Mouse (Mus musculus): ENCODE measurements around the gene A430033K04Rik. TPM values are rescaled to one million over a fixed set of nuclear protein-coding genes. Genes with fewer than 3 reads are reported as not detected.

A430033K04Rik gene
- total and polyA plus RNA-seq, 2 experiments from 2014 or later: 12.9 to 17.2 TPM

GRCm38 (mm10) chr5:138657407-138657806 is 34.7 kb downstream of the A430033K04Rik start:
- ATAC-seq (ENCODE audit: low FRiP score): no peak

GRCm38 (mm10) chr5:138657854-138658253 is 35.2 kb downstream of the A430033K04Rik start:
- H3K4me3 ChIP-seq (ENCODE audit: low read depth, low read length): no peak overlapping the region
- H3K36me3 ChIP-seq (ENCODE audit: insufficient read depth, low read length): no peaks in the 10 kb centered on the region
- peak; percentile 82 for TF ChIP-seq CTCF (IDR thresholded peaks at IDR 0.05)
- DNase-seq (ENCODE audit: low spot score): peak; percentile 78
- H3K4me2 ChIP-seq (ENCODE audit: low read depth, low read length, poor library complexity, severe bottlenecking): no peak overlapping the region
- WGBS: 35% methylated on average over 6 of the region's 6 CpGs
- no peak overlapping the region for H3K9ac ChIP-seq (replicated peaks; ENCODE audit: low read length, poor library complexity, severe bottlenecking)
- H3K27ac ChIP-seq (ENCODE audit: low read depth, low read length): no peak overlapping the region
- no peaks in the 10 kb centered on the region for H3K9me3 ChIP-seq (ENCODE audit: low read length)
- no peaks in the 10 kb centered on the region for H3K27me3 ChIP-seq (ENCODE audit: insufficient read depth, low read length)
- no peaks in the 10 kb centered on the region for H3K4me1 ChIP-seq (ENCODE audit: insufficient read depth, low read length)
- no peak for ATAC-seq (ENCODE audit: low FRiP score)

More at GRCm38 (mm10) chr5:138657407-138657806, 34.7 kb downstream of the A430033K04Rik start:
- Histone ChIP-seq H3K27me3 (ENCODE audit: insufficient read depth, low read length) (no peaks in the 10 kb centered on the region), H3K36me3 (ENCODE audit: insufficient read depth, low read length) (no peaks in the 10 kb centered on the region), H3K4me3 (ENCODE audit: low read depth, low read length) (no peak overlapping the region), H3K27ac (ENCODE audit: low read depth, low read length) (no peak overlapping the region), H3K9me3 (ENCODE audit: low read length) (no peaks in the 10 kb centered on the region), H3K9ac (replicated peaks; ENCODE audit: low read length, poor library complexity, severe bottlenecking) (no peak overlapping the region), H3K4me2 (ENCODE audit: low read depth, low read length, poor library complexity, severe bottlenecking) (no peak overlapping the region), H3K4me1 (ENCODE audit: insufficient read depth, low read length) (no peaks in the 10 kb centered on the region)
- DNase-seq (ENCODE audit: low spot score): no peak
- WGBS: 93% methylated on average over 3 of the region's 3 CpGs
- no peak for TF ChIP-seq CTCF (IDR thresholded peaks at IDR 0.05)

GRCm38 (mm10) chr5:138658922-138659321 is 36.3 kb downstream of the A430033K04Rik start:
- Histone ChIP-seq H3K36me3 (ENCODE audit: insufficient read depth, low read length) (no peaks in the 10 kb centered on the region), H3K4me1 (ENCODE audit: insufficient read depth, low read length) (no peaks in the 10 kb centered on the region), H3K27ac (ENCODE audit: low read depth, low read length) (no peak overlapping the region), H3K9me3 (ENCODE audit: low read length) (no peaks in the 10 kb centered on the region), H3K4me3 (ENCODE audit: low read depth, low read length) (no peak overlapping the region), H3K27me3 (ENCODE audit: insufficient read depth, low read length) (no peaks in the 10 kb centered on the region), H3K4me2 (ENCODE audit: low read depth, low read length, poor library complexity, severe bottlenecking) (no peak overlapping the region), H3K9ac (replicated peaks; ENCODE audit: low read length, poor library complexity, severe bottlenecking) (no peak overlapping the region)
- DNase-seq (ENCODE audit: low spot score): peak; percentile 80
- WGBS: 12% methylated on average over 5 of the region's 5 CpGs
- peak; percentile 27; the same call in 1 of the 2 replicates for ATAC-seq (ENCODE audit: low FRiP score)
- TF ChIP-seq CTCF (IDR thresholded peaks at IDR 0.05): peak; percentile 95

GRCm38 (mm10) chr5:138683023-138683766 is 60.5 kb downstream of the A430033K04Rik start:
- H3K27ac ChIP-seq (ENCODE audit: low read depth, low read length): no peak overlapping the region
- no peaks in the 10 kb centered on the region for H3K9me3 ChIP-seq (ENCODE audit: low read length)
- DNase-seq (ENCODE audit: low spot score) (no peak), ATAC-seq (ENCODE audit: low FRiP score) (no peak)
- no peak overlapping the region for H3K9ac ChIP-seq (replicated peaks; ENCODE audit: low read length, poor library complexity, severe bottlenecking)
- TF ChIP-seq CTCF (IDR thresholded peaks at IDR 0.05): no peak
- no peak overlapping the region for H3K4me2 ChIP-seq (ENCODE audit: low read depth, low read length, poor library complexity, severe bottlenecking)
- whole genome bisulfite sequencing: 64% methylated on average over 8 of the region's 8 CpGs
- H3K36me3 ChIP-seq (ENCODE audit: insufficient read depth, low read length): no peaks in the 10 kb centered on the region
- H3K27me3 ChIP-seq (ENCODE audit: insufficient read depth, low read length): no peaks in the 10 kb centered on the region
- H3K4me1 ChIP-seq (ENCODE audit: insufficient read depth, low read length): no peaks in the 10 kb centered on the region
- no peak overlapping the region for H3K4me3 ChIP-seq (ENCODE audit: low read depth, low read length)

GRCm38 (mm10) chr5:138683821-138684220 is 61.2 kb downstream of the A430033K04Rik start:
- H3K9me3 ChIP-seq (ENCODE audit: low read length): no peaks in the 10 kb centered on the region
- DNase-seq (ENCODE audit: low spot score) (no peak), ATAC-seq (ENCODE audit: low FRiP score) (no peak)
- WGBS: 99% methylated on average over 7 of the region's 7 CpGs
- H3K27me3 ChIP-seq (ENCODE audit: insufficient read depth, low read length): no peaks in the 10 kb centered on the region
- H3K4me3 ChIP-seq (ENCODE audit: low read depth, low read length): no peak overlapping the region
- H3K27ac ChIP-seq (ENCODE audit: low read depth, low read length): no peak overlapping the region
- no peak overlapping the region for H3K9ac ChIP-seq (replicated peaks; ENCODE audit: low read length, poor library complexity, severe bottlenecking)
- TF ChIP-seq CTCF (IDR thresholded peaks at IDR 0.05): no peak
- no peak overlapping the region for H3K4me2 ChIP-seq (ENCODE audit: low read depth, low read length, poor library complexity, severe bottlenecking)
- H3K36me3 ChIP-seq (ENCODE audit: insufficient read depth, low read length): no peaks in the 10 kb centered on the region
- H3K4me1 ChIP-seq (ENCODE audit: insufficient read depth, low read length): no peaks in the 10 kb centered on the region

GRCm38 (mm10) chr5:138687453-138687852 is 64.8 kb downstream of the A430033K04Rik start:
- no peak overlapping the region for H3K27ac ChIP-seq (ENCODE audit: low read depth, low read length)
- no peaks in the 10 kb centered on the region for H3K27me3 ChIP-seq (ENCODE audit: insufficient read depth, low read length)
- H3K4me2 ChIP-seq (ENCODE audit: low read depth, low read length, poor library complexity, severe bottlenecking): no peak overlapping the region
- 84% methylated on average over 5 of the region's 5 CpGs for WGBS
- TF ChIP-seq CTCF (IDR thresholded peaks at IDR 0.05): no peak
- no peaks in the 10 kb centered on the region for H3K36me3 ChIP-seq (ENCODE audit: insufficient read depth, low read length)
- ATAC-seq (ENCODE audit: low FRiP score): no peak
- no peak for DNase-seq (ENCODE audit: low spot score)
- no peaks in the 10 kb centered on the region for H3K9me3 ChIP-seq (ENCODE audit: low read length)
- no peak overlapping the region for H3K9ac ChIP-seq (replicated peaks; ENCODE audit: low read length, poor library complexity, severe bottlenecking)
- no peak overlapping the region for H3K4me3 ChIP-seq (ENCODE audit: low read depth, low read length)
- no peaks in the 10 kb centered on the region for H3K4me1 ChIP-seq (ENCODE audit: insufficient read depth, low read length)

All from midbrain, postnatal 0 days (tissue).